Mouse (Mus musculus): ENCODE data around the gene Sdc3.

DNA sequence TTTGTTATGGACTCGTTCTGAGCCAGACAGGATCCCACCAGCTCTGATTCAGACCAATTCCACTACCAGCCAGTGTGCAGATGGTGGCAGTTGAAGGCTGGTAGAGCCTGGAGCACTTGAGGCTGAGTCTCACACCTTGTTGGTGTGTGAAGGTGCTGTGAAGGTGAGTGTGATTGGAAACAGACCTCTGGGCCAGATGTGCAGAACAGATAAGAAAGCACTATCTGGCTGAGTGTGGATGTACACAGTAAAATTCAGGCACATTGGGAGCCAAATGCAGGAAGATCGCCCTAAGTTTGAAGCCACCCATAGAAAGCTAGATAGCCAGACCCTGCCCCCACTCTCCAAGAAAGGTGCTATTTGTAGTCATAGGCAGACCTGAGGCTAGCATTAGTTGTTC, 25.9 kb upstream of the Sdc3 start:
- no peak for TF ChIP-seq POLR2A (IDR thresholded peaks at IDR 0.05; ENCODE audit: low read depth, low read length)
- no peak for TF ChIP-seq CTCF (conservative IDR thresholded peaks at IDR 0.05; ENCODE audit: insufficient read depth, insufficient read length, low read depth, low read length)

Data from kidney, adult 2 months (tissue).